Mouse (Mus musculus) layer of hippocampus, adult 9-10 months (tissue): Measurements from ENCODE around the gene Olfr224.
A peak's percentile ranks its signal among the peaks of the same experiment; 100 is the strongest.

Experiments
- DNase-seq: peaks from one replicate; pipeline ENCODE4 v3.0.0; 2022; ENCODE audit warnings: low spot score

Olfr224 gene

GRCm38 (mm10) chr11:58518916-58519315 lies 51.4 kb downstream of the Olfr224 start:
- peak; percentile 12 for DNase-seq
